Mouse (Mus musculus): ENCODE measurements around the gene Furin. TPM values are rescaled to one million over a fixed set of nuclear protein-coding genes. Genes with fewer than 3 reads are reported as not detected.

Furin gene
- total and polyA plus RNA-seq, 3 experiments: 13.7 to 32.3 TPM; not detected in 1

DNA sequence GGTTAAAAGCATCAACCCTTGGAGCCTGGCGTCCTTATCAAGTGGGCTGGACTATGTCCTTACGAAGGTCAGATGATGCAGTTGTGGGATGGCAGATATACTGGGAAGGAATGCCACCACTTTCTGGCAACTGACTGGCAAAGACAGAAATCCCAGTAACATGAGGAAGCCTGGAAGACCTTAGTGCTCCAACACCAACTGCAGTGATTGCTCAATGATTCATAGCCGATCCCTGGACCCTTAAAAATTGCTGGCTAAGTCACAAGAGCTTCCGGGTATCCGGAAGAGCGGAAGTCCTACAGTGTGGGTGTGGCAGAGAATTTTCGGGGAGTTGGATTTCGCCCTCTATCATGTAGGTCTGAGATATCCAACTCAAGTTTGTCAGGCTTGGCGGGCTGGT is 59.1 kb downstream of the Furin start:
- peaks cover 0 to 23% of the 10 kb centered on the region in 2 experiments; a peak in 3 of 4 replicates for H3K4me1 ChIP-seq (ENCODE audit: control insufficient read depth in 1 of 2, insufficient read depth in 2 of 2, low read length in 2 of 2)
- no peak for DNase-seq (ENCODE audit: low read depth, low spot score)
- H3K4me3 ChIP-seq (ENCODE audit: control insufficient read depth in 1 of 2, insufficient read depth in 1 of 2, low read depth in 2 of 2, low read length in 2 of 2): no peak overlapping the region
- no peaks in the 10 kb centered on the region; the same call in 1 of the 2 replicates for H3K79me2 ChIP-seq (ENCODE audit: control insufficient read depth, insufficient read depth, low read length, poor library complexity)
- H3K36me3 ChIP-seq (ENCODE audit: control insufficient read depth in 1 of 2, insufficient read depth in 2 of 2, low read length in 2 of 2): peaks cover 0 to 6% of the 10 kb centered on the region in 2 experiments; a peak in 1 of 4 replicates
- no peak overlapping the region for H3K9ac ChIP-seq (ENCODE audit: control insufficient read depth, low read depth, low read length, poor library complexity, severe bottlenecking)
- TF ChIP-seq E2F4 (IDR thresholded peaks at IDR 0.05; ENCODE audit: borderline replicate concordance, low read depth, low read length) (no peak), TAL1 (IDR thresholded peaks at IDR 0.05; ENCODE audit: low read length) (no peak), POLR2A (IDR thresholded peaks at IDR 0.05; ENCODE audit: control insufficient read depth in 1 of 2, insufficient read depth in 1 of 2, low read depth in 1 of 2, low read length in 2 of 2, poor library complexity in 1 of 2) (no peak), ZMIZ1 (IDR thresholded peaks at IDR 0.05; ENCODE audit: low read depth, low read length) (no peak), NELFE (IDR thresholded peaks at IDR 0.05; ENCODE audit: low read depth, low read length) (no peak), ETS1 (IDR thresholded peaks at IDR 0.05; ENCODE audit: low read depth, low read length) (no peak), ZC3H11A (IDR thresholded peaks at IDR 0.05; ENCODE audit: low read depth, low read length) (no peak), KAT2A (conservative IDR thresholded peaks at IDR 0.05; ENCODE audit: low read depth, low read length) (no peak), USF1 (IDR thresholded peaks at IDR 0.05; ENCODE audit: low read depth, low read length) (no peak), SIN3A (IDR thresholded peaks at IDR 0.05; ENCODE audit: low read length) (no peak), MAFK (IDR thresholded peaks at IDR 0.05; ENCODE audit: borderline replicate concordance, low read depth, low read length) (no peak), RAD21 (IDR thresholded peaks at IDR 0.05; ENCODE audit: low read depth, low read length) (no peak), MAX (IDR thresholded peaks at IDR 0.05; ENCODE audit: low read length) (no peak), ZKSCAN1 (IDR thresholded peaks at IDR 0.05; ENCODE audit: low read depth, low read length) (no peak), POLR2AphosphoS5 (IDR thresholded peaks at IDR 0.05; ENCODE audit: borderline replicate concordance, low read depth, low read length) (no peak)
- no peaks in the 10 kb centered on the region for H3K9me3 ChIP-seq (replicated peaks; ENCODE audit: insufficient read depth, low read length)
- no peak overlapping the region for H3K27ac ChIP-seq (ENCODE audit: control insufficient read depth, low read depth, low read length)
- no peaks in the 10 kb centered on the region for H3K27me3 ChIP-seq (ENCODE audit: control insufficient read depth in 1 of 2, insufficient read depth in 2 of 2, low read length in 2 of 2)

DNA sequence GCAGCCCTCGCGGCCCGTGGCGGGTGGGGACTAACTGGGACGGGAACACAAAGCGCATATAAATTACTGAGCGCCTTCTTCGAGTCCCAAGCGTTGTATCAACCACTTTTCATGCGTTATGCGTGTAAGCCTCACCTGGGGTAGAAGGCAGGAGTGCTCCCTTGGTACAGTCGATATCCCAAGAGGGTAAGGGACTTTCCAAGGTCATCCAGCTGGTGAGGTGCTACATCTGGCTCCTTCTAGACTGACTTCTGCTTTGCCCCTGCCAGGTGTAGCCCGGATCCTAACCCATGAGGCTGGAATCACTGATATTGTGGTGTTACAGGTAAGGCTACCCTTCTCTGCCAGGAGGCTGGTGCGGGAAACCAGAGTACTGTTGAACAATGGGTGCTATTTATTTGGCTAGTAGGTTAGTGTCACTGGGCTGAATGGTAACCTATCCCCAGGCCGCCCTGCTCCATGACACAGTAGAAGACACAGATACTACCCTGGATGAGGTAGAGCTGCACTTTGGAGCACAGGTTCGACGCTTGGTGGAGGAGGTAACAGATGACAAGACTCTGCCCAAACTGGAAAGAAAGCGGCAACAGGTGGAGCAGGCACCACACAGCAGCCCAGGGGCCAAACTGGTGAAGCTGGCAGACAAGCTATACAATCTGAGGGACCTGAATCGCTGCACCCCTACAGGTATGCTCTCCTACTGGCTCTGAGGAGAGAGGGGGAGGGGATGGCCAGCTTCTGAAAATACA is 61.8 kb downstream of the Furin start:
- peaks cover 0 to 31% of the 10 kb centered on the region in 2 experiments; a peak in 3 of 4 replicates for H3K4me1 ChIP-seq (ENCODE audit: control insufficient read depth in 1 of 2, insufficient read depth in 2 of 2, low read length in 2 of 2)
- no peak for DNase-seq (ENCODE audit: low read depth, low spot score)
- peak overlapping the region; percentile 93 for H3K9ac ChIP-seq (ENCODE audit: control insufficient read depth, low read depth, low read length, poor library complexity, severe bottlenecking)
- H3K79me2 ChIP-seq (ENCODE audit: control insufficient read depth, insufficient read depth, low read length, poor library complexity): peaks cover 11% of the 10 kb centered on the region
- H3K9me3 ChIP-seq (replicated peaks; ENCODE audit: insufficient read depth, low read length): no peaks in the 10 kb centered on the region
- peaks cover 0 to 11% of the 10 kb centered on the region in 2 experiments; a peak in 2 of 4 replicates for H3K36me3 ChIP-seq (ENCODE audit: control insufficient read depth in 1 of 2, insufficient read depth in 2 of 2, low read length in 2 of 2)
- TF ChIP-seq SIN3A (IDR thresholded peaks at IDR 0.05; ENCODE audit: low read length): peak; percentile 8
- no peak for TF ChIP-seq SMC3 (IDR thresholded peaks at IDR 0.05; ENCODE audit: low read depth, low read length)
- TF ChIP-seq MEF2A (IDR thresholded peaks at IDR 0.05; ENCODE audit: extremely low read depth, insufficient replicate concordance, low read depth, low read length, poor library complexity, severe bottlenecking): no peak
- TF ChIP-seq MYC (IDR thresholded peaks at IDR 0.05; ENCODE audit: low read depth, low read length): no peak
- TF ChIP-seq CHD1 (IDR thresholded peaks at IDR 0.05; ENCODE audit: low read depth, low read length): no peak
- no peak for TF ChIP-seq GATA1 (IDR thresholded peaks at IDR 0.05; ENCODE audit: low read depth, low read length)
- no peak for TF ChIP-seq E2F4 (IDR thresholded peaks at IDR 0.05; ENCODE audit: borderline replicate concordance, low read depth, low read length)
- TF ChIP-seq MAX (IDR thresholded peaks at IDR 0.05; ENCODE audit: low read length): no peak
- TF ChIP-seq TBP (IDR thresholded peaks at IDR 0.05; ENCODE audit: low read depth, low read length): peak; percentile 10; the same call in 1 of the 2 replicates
- H3K27me3 ChIP-seq (ENCODE audit: control insufficient read depth in 1 of 2, insufficient read depth in 2 of 2, low read length in 2 of 2): no peaks in the 10 kb centered on the region
- peak overlapping the region; percentile 59 to 73 for H3K4me3 ChIP-seq (ENCODE audit: control insufficient read depth in 1 of 2, insufficient read depth in 1 of 2, low read depth in 2 of 2, low read length in 2 of 2)
- H3K27ac ChIP-seq (ENCODE audit: control insufficient read depth, low read depth, low read length): peak overlapping the region; percentile 58

Data from MEL (cell line).